Mouse (Mus musculus): Measurements from ENCODE around the gene Enox1. TPM values are rescaled to one million over a fixed set of nuclear protein-coding genes. Genes with fewer than 3 reads are reported as not detected.

Gene Enox1
- total and polyA plus RNA-seq, 3 experiments: not detected

DNA sequence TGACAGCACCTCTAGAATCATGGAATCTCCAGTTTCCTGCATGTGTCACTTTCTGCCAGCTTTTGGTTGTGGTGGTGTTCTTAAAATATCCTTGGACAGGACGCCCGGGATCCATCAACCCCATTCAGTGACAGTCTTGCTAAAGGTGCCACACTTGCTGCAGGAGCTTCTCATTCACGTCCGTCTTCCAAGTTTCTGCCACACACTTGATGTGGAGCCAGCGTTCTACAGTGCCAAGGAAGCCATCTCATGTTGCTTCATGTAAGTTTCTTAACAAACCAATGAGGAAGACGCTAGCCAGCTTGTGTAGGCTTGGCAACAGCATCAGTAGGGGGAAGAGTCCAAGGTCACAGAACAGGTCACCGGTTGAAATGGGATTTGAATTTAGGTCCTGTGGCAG is 5.1 kb upstream of the Enox1 start:
- dilution Hi-C loops (cut with MboI; ENCODE audit: extremely low pct_ligation_motif_present, extremely low pct_unique_long_range_greater_than_20kb, low sequenced_read_pairs) (no loop called here), in situ Hi-C loops (cut with MboI; ENCODE audit: low pct_ligation_motif_present, low pct_unique_long_range_greater_than_20kb, low sequenced_read_pairs) (no loop called here)
- no peaks in the 10 kb centered on the region for H3K36me3 ChIP-seq (replicated peaks in 1 of 2; ENCODE audit: control insufficient read depth in 1 of 2, insufficient read depth in 1 of 2, low read length in 1 of 2)
- no peak overlapping the region for H3K4me3 ChIP-seq (replicated peaks in 1 of 3; ENCODE audit: low read depth in 2 of 3, low read length in 2 of 3, poor library complexity in 1 of 3)
- TF ChIP-seq MYC (IDR thresholded peaks at IDR 0.05; ENCODE audit: low read depth, low read length) (no peak), ELF1 (IDR thresholded peaks at IDR 0.05; ENCODE audit: low read depth, low read length) (no peak), MAX (IDR thresholded peaks at IDR 0.05; ENCODE audit: low read length) (no peak), NRF1 (IDR thresholded peaks at IDR 0.05; ENCODE audit: low read depth, low read length) (no peak), POLR2AphosphoS2 (IDR thresholded peaks at IDR 0.05; ENCODE audit: low read depth, low read length) (no peak), GABPA (IDR thresholded peaks at IDR 0.05; ENCODE audit: insufficient replicate concordance, low read depth, low read length) (no peak), CHD1 (IDR thresholded peaks at IDR 0.05; ENCODE audit: low read depth, low read length) (no peak), CTCF (conservative IDR thresholded peaks at IDR 0.05 in 1 of 2, IDR thresholded peaks at IDR 0.05 in 1 of 2; ENCODE audit: low read depth in 2 of 2, low read length in 2 of 2) (no peak), RAD21 (IDR thresholded peaks at IDR 0.05; ENCODE audit: low read depth, low read length) (no peak), EP300 (IDR thresholded peaks at IDR 0.05; ENCODE audit: low read length) (no peak)
- no peak overlapping the region for H3K4me2 ChIP-seq (ENCODE audit: insufficient read depth, low read depth, poor library complexity, severe bottlenecking)
- peaks cover 25% of the 10 kb centered on the region for H3K9me3 ChIP-seq (replicated peaks; ENCODE audit: low read length)
- H3K27me3 ChIP-seq (replicated peaks): no peaks in the 10 kb centered on the region
- DNase-seq (ENCODE audit: extremely low read depth): no peak
- H3K9ac ChIP-seq (ENCODE audit: insufficient read depth, low read depth): no peak overlapping the region
- no peaks in the 10 kb centered on the region for H3K79me2 ChIP-seq (replicated peaks; ENCODE audit: control insufficient read depth, extremely low read depth, insufficient read depth, poor library complexity, severe bottlenecking)
- H3K27ac ChIP-seq (ENCODE audit: insufficient read depth, low read depth): no peak overlapping the region
- H3K4me1 ChIP-seq (ENCODE audit: control insufficient read depth in 1 of 2, insufficient read depth in 2 of 2): no peaks in the 10 kb centered on the region

DNA sequence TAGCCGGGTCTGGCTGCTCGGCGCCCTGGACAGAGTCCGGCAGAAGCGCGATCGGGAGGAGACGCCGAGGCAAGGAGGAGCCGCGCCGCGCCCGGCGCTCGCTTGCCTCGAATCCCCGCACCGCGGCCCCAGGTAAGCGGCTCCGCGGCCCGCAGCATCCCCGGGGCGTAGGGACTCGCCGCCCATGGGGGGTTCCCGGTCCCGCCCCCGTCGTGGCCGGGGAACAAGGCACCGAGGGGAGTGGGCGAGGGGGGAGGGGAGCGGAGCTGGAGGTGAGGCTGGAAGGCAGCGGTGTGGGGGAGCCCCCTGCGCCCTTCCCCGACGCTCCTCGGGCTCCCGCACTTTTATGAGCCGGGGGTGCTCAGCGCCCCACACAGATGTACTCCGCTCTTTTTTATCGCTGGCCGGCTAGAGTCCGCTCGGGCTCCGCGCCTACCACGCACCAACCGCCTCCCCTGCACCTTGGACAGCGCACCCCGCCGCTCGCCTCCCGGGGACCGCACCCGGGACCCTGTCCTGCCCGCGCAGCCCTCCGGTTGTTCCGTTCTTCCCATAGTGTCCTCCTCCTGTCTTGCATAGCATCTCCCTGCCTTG is 445 bp downstream of the Enox1 start:
- no peak for DNase-seq (ENCODE audit: extremely low read depth)
- no peak overlapping the region for H3K9ac ChIP-seq (ENCODE audit: insufficient read depth, low read depth)
- dilution Hi-C loops (cut with MboI; ENCODE audit: extremely low pct_ligation_motif_present, extremely low pct_unique_long_range_greater_than_20kb, low sequenced_read_pairs) (no loop called here), in situ Hi-C loops (cut with MboI; ENCODE audit: low pct_ligation_motif_present, low pct_unique_long_range_greater_than_20kb, low sequenced_read_pairs) (no loop called here)
- no peaks in the 10 kb centered on the region for H3K79me2 ChIP-seq (replicated peaks; ENCODE audit: control insufficient read depth, extremely low read depth, insufficient read depth, poor library complexity, severe bottlenecking)
- H3K36me3 ChIP-seq (replicated peaks in 1 of 2; ENCODE audit: control insufficient read depth in 1 of 2, insufficient read depth in 1 of 2, low read length in 1 of 2): no peaks in the 10 kb centered on the region
- no peak overlapping the region for H3K4me3 ChIP-seq (replicated peaks in 1 of 3; ENCODE audit: low read depth in 2 of 3, low read length in 2 of 3, poor library complexity in 1 of 3)
- TF ChIP-seq MAFK (IDR thresholded peaks at IDR 0.05; ENCODE audit: insufficient replicate concordance, low read length) (no peak), HCFC1 (IDR thresholded peaks at IDR 0.05; ENCODE audit: low read depth, low read length) (no peak), ELF1 (IDR thresholded peaks at IDR 0.05; ENCODE audit: low read depth, low read length) (no peak), USF2 (conservative IDR thresholded peaks at IDR 0.05; ENCODE audit: low read depth, low read length) (no peak), MYC (IDR thresholded peaks at IDR 0.05; ENCODE audit: low read depth, low read length) (no peak), IRF4 (IDR thresholded peaks at IDR 0.05; ENCODE audit: low read depth, low read length) (no peak), MAX (IDR thresholded peaks at IDR 0.05; ENCODE audit: low read length) (no peak), SIN3A (IDR thresholded peaks at IDR 0.05; ENCODE audit: low read length) (no peak), MAZ (IDR thresholded peaks at IDR 0.05; ENCODE audit: low read depth, low read length) (no peak), CHD1 (IDR thresholded peaks at IDR 0.05; ENCODE audit: low read depth, low read length) (no peak), NELFE (IDR thresholded peaks at IDR 0.05; ENCODE audit: low read depth, low read length) (no peak), ZMIZ1 (IDR thresholded peaks at IDR 0.05; ENCODE audit: low read depth, low read length) (no peak), JUN (IDR thresholded peaks at IDR 0.05; ENCODE audit: insufficient read depth, low read depth, low read length) (no peak), E2F4 (IDR thresholded peaks at IDR 0.05; ENCODE audit: insufficient replicate concordance, low read depth, low read length) (no peak), MXI1 (IDR thresholded peaks at IDR 0.05; ENCODE audit: low read depth, low read length) (no peak), RAD21 (IDR thresholded peaks at IDR 0.05; ENCODE audit: low read depth, low read length) (no peak), GABPA (IDR thresholded peaks at IDR 0.05; ENCODE audit: insufficient replicate concordance, low read depth, low read length) (no peak), UBTF (IDR thresholded peaks at IDR 0.05; ENCODE audit: low read depth, low read length) (no peak), USF1 (IDR thresholded peaks at IDR 0.05; ENCODE audit: low read depth, low read length) (no peak)
- H3K9me3 ChIP-seq (replicated peaks; ENCODE audit: low read length): peaks cover 42% of the 10 kb centered on the region
- no peaks in the 10 kb centered on the region for H3K4me1 ChIP-seq (ENCODE audit: control insufficient read depth in 1 of 2, insufficient read depth in 2 of 2)
- H3K4me2 ChIP-seq (ENCODE audit: insufficient read depth, low read depth, poor library complexity, severe bottlenecking): no peak overlapping the region
- H3K27me3 ChIP-seq (replicated peaks): no peaks in the 10 kb centered on the region
- no peak overlapping the region for H3K27ac ChIP-seq (ENCODE audit: insufficient read depth, low read depth)
